Mouse (Mus musculus) myocyte (in vitro differentiated cells): ENCODE measurements at regions not wholly inside any gene's neighbourhood (a gene's known extent, or its start where the extent isn't known, plus 50 kb on each side); places are given as distances from the start of the nearest gene placed in this dataset.

ENCODE experiments used
- POLR2A ChIP-seq: IDR thresholded peaks from one replicate; pipeline ENCODE4 v1.6.1; 2011; ENCODE audit warnings: low read depth, mild to moderate bottlenecking, control low read depth, moderate library complexity; ENCODE audit not compliant: insufficient read length
- TCF12 ChIP-seq: IDR thresholded peaks from one replicate; pipeline ENCODE4 v1.6.1; 2011; ENCODE audit warnings: mild to moderate bottlenecking, control low read depth; ENCODE audit not compliant: poor library complexity, insufficient read depth, severe bottlenecking
- USF1 ChIP-seq: IDR thresholded peaks from one replicate; pipeline ENCODE4 v1.6.1; 2011; ENCODE audit warnings: low read depth, mild to moderate bottlenecking, control low read depth, moderate library complexity

DNA sequence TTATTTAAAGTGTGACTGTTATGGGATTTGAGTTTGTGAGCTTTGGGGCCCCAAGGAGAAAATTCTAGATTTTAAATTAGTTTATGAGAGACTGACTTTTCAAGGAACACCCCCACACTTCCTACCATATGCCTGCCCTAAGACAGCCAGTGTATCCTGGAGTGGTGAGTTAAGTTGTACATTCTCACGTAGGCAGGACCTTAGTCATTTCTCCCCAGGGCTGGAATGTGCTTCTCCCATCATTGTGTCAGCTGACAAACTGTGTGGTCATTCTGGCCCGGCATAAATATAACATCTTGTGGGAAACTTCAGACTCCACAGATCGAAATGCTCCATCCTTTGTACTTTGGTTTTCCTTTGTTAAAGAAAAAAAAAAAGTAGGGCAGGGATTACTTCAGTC lies 73.1 kb upstream of the Tfpi start:
- no peak for TF ChIP-seq TCF12
- TF ChIP-seq POLR2A, result no peak
- TF ChIP-seq USF1, result peak; percentile 72
